Comparison of ENCODE assay signal across 8 mouse cellular contexts in the genomic region with DNA sequence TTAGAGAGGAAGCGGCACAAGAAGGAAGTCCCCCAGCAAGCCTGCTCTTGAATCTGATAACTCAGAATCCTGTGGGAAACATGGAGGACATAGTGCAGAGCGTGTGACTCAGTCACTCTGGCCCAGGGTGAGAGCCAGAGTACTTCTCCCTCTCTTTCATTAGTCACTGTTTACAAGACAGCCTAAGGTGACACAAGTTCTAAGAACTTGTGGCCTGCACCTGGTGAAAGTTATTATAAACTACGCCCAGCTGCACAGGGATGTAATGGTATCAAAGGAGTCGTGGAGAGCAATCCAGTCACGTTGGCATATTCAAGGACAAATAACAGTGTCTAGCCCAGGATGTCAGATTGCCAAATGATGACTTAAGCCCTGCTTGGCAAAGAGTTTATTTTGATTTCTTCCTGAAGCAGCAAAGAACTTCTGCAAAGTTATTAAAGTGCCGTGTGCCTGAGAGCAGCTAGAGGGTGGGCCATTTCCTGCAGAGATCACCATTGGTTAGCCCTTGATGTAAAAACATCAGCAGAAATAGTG. TPM values are rescaled to one million over a fixed set of nuclear protein-coding genes. Genes with fewer than 3 reads are reported as not detected.
DNase-seq lines count a peak whose midpoint lies in the region; ATAC-seq lines count a peak whose summit lies in the region.

No protein-coding gene starts in this region.

- no peaks in the 10 kb centered on the region for H3K36me3 ChIP-seq in midbrain, embryonic 13.5 days

- H3K4me3 ChIP-seq in midbrain, embryonic 13.5 days (replicated peaks) = no peak overlapping the region

- peak; percentile 53 for DNase-seq in kidney, adult 9 months
- no peak for DNase-seq in kidney, postnatal 10 days
- DNase-seq in adrenal gland, adult 8-10 months = peak; percentile 62
- DNase-seq in heart, postnatal 36 days = peak; percentile 28 to 51
- no peak for DNase-seq in urinary bladder, postnatal 4 days (ENCODE audit: low spot score in 2 of 2)
- no peak for DNase-seq in layer of hippocampus, postnatal 36 days

- H3K9me3 ChIP-seq in midbrain, embryonic 13.5 days = no peaks in the 10 kb centered on the region

- H3K4me1 ChIP-seq in midbrain, embryonic 13.5 days (replicated peaks) = no peaks in the 10 kb centered on the region

- H3K9ac ChIP-seq in midbrain, embryonic 13.5 days (replicated peaks) = no peak overlapping the region

- H3K4me2 ChIP-seq in midbrain, embryonic 13.5 days (replicated peaks) = no peak overlapping the region

- H3K27ac ChIP-seq in midbrain, embryonic 13.5 days = no peak overlapping the region

- no peaks in the 10 kb centered on the region for H3K27me3 ChIP-seq in midbrain, embryonic 13.5 days

- WGBS in midbrain, embryonic 13.5 days = 79% methylated on average over 6 of the region's 6 CpGs

- ATAC-seq in megakaryocyte, adult 5-6 weeks (ENCODE audit: poor library complexity, severe bottlenecking) = peak; percentile 39
- ATAC-seq in midbrain, embryonic 13.5 days = no peak

- intact Hi-C loops in heart, postnatal 36 days (cut with DNase I) = no loop called here

RNA-seq across cellular contexts. Expression of a gene that starts 32.6 kb away (rescaled TPM):
- 10 to 100 TPM; 53.4 to 86.0 (median 68.6) TPM for total RNA-seq in adrenal gland, adult 8-10 months (2022)
- total RNA-seq in heart, postnatal 36 days (2021) = 10 to 100 TPM; 31.5 to 32.6 TPM
- total RNA-seq in megakaryocyte, adult 5-6 weeks (2015) = 66.2 and 67.3 TPM in 2 replicates
- total RNA-seq in megakaryocyte, adult 5-6 weeks (2017) = 73.9 and 78.5 TPM in 2 replicates
- 54.7 and 55.2 TPM in 2 replicates for polyA plus RNA-seq in midbrain, embryonic 13.5 days (2015; fragmentation: Nextera tagmentation; extraction: Ambion mirVana)
- 10 to 100 TPM; 45.9 to 51.7 TPM for total RNA-seq in layer of hippocampus, postnatal 36 days (2021)

RNA-seq across cellular contexts. Expression of a gene that starts 46.5 kb away (rescaled TPM):
- total RNA-seq in adrenal gland, adult 8-10 months (2022) = 100 to 1,000 TPM; 281 to 305 (median 301) TPM
- total RNA-seq in heart, postnatal 36 days (2021) = 100 to 1,000 TPM; 113 to 116 TPM
- 66.6 and 68.3 TPM in 2 replicates for total RNA-seq in megakaryocyte, adult 5-6 weeks (2015)
- total RNA-seq in megakaryocyte, adult 5-6 weeks (2017) = 63.3 and 64.6 TPM in 2 replicates
- polyA plus RNA-seq in midbrain, embryonic 13.5 days (2015; fragmentation: Nextera tagmentation; extraction: Ambion mirVana) = 7.1 and 7.6 TPM in 2 replicates
- total RNA-seq in layer of hippocampus, postnatal 36 days (2021) = 1 to 10 TPM; 8.9 to 9.2 TPM

Comparison
In these comparisons a context has a peak if more than half of its experiments do, and no peak if none do; other contexts are left out.
1. DNase-seq: peak in kidney, adult 9 months (single experiment), adrenal gland, adult 8-10 months (single experiment) and heart, postnatal 36 days (2 of 2); none in kidney, postnatal 10 days (single experiment), urinary bladder, postnatal 4 days (0 of 2) and layer of hippocampus, postnatal 36 days (0 of 2).
2. RNA of a gene that starts 46.5 kb away (total RNA-seq): 281 to 305 TPM in adrenal gland, adult 8-10 months, 113 to 116 TPM in heart, postnatal 36 days and 63.3 to 68.3 TPM in megakaryocyte, adult 5-6 weeks; 8.9 to 9.2 TPM in layer of hippocampus, postnatal 36 days; every median in the first group is over 4 times any median in the second.